Mouse (Mus musculus) liver, embryonic 16.5 days (tissue): ENCODE measurements around the gene Kif6. TPM values are rescaled to one million over a fixed set of nuclear protein-coding genes. Genes with fewer than 3 reads are reported as not detected.

Experiments
- ATAC-seq: fragments of 200-750 bp; cut with Nextera tagmentation; 2 replicates; pipeline ENCODE4 v1.8.0; 2017; ENCODE audit warnings: low read depth, mild to moderate bottlenecking, moderate number of reproducible peaks, moderate library complexity
- H3K27ac ChIP-seq: fragments of 300-500 bp; sonication (generic); 2 replicates; pipeline ENCODE4 v1.5.1; 2014; ENCODE audit warnings: mild to moderate bottlenecking, low read length
- H3K27me3 ChIP-seq: fragments of 300-500 bp; sonication (generic); 2 replicates; pipeline ENCODE4 v1.6.1; 2014; ENCODE audit warnings: low read depth, low read length, mixed read lengths; ENCODE audit not compliant: control insufficient read depth, insufficient read depth
- H3K36me3 ChIP-seq: fragments of 300-500 bp; sonication (generic); 2 replicates; pipeline ENCODE4 v1.6.1; 2014; ENCODE audit warnings: mild to moderate bottlenecking; ENCODE audit not compliant: control insufficient read depth, insufficient read depth
- H3K4me1 ChIP-seq: fragments of 300-500 bp; sonication (generic); 2 replicates; pipeline ENCODE4 v1.6.1; 2014; ENCODE audit warnings: low read depth, low read length, mixed read lengths; ENCODE audit not compliant: control insufficient read depth
- H3K4me2 ChIP-seq: fragments of 300-500 bp; sonication (generic); 2 replicates; pipeline ENCODE4 v1.6.1; 2014; ENCODE audit warnings: low read depth, low read length, mixed read lengths
- H3K4me3 ChIP-seq: fragments of 300-500 bp; sonication (generic); 2 replicates; pipeline ENCODE4 v1.5.1; 2014; ENCODE audit warnings: low read depth, mild to moderate bottlenecking, low read length
- H3K9ac ChIP-seq: fragments of 300-500 bp; sonication (generic); 2 replicates; pipeline ENCODE4 v1.6.1; 2014; ENCODE audit warnings: low read depth, low read length
- H3K9me3 ChIP-seq: fragments of 300-500 bp; sonication (generic); replicated peaks from 2 replicates; pipeline ENCODE4 v1.6.1; 2016; ENCODE audit warnings: low read length; ENCODE audit not compliant: control insufficient read depth
- WGBS: fragments of 180-500 bp; shearing (Covaris S2); extraction: QIAGEN DNeasy Blood & Tissue Kit; methylation state at CpG from one replicate; pipeline ENCODE4 v1.1.7; 2014; ENCODE audit not compliant: insufficient replicate concordance; 5-methylcytosine and 5-hydroxymethylcytosine counted together
- polyA plus RNA-seq: library from polyadenylated mRNA; unstranded; fragments of >200 nt; fragmentation: Nextera tagmentation; extraction: Ambion mirVana; gene quantifications from 2 replicates; pipeline ENCODE4 v1.2.1, GENCODE M21; 2015

Kif6 gene
- polyA plus RNA-seq, 1 experiment from 2014 or later = 0.11 TPM

DNA sequence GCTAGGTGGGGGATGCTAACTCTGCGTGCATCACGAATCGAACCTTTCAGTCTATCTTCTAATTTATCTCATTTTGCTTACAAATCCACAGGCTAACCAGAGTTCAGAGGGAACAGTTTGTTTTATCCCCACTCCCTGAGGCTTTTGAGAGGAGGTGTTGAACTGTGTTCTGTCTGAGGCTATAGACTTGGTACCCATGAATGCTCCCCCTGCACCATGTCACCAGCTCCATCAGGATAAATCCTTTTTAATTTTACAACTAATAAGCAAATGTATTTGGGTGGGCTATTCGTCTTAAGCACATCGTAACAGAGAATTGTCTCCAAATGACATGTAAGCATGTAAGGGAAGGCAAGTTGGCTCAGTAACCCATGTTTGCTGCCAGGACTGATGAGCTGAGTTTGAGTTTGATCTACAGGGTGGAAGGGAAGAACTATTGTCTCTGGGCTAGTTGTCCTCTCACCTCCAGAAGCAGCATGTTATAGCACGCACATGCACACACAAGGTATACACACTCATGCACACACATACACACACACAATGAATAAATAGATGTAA lies 122.4 kb downstream of the Kif6 start:
- Histone ChIP-seq H3K36me3 (no peaks in the 10 kb centered on the region), H3K27ac (no peak overlapping the region), H3K4me3 (no peak overlapping the region), H3K4me1 (no peaks in the 10 kb centered on the region), H3K4me2 (no peak overlapping the region), H3K9ac (no peak overlapping the region), H3K9me3 (peaks cover 2% of the 10 kb centered on the region; the same call in 1 of the 2 replicates), H3K27me3 (no peaks in the 10 kb centered on the region)
- 78% methylated on average over 6 of the region's 6 CpGs for WGBS
- ATAC-seq = no peak

DNA sequence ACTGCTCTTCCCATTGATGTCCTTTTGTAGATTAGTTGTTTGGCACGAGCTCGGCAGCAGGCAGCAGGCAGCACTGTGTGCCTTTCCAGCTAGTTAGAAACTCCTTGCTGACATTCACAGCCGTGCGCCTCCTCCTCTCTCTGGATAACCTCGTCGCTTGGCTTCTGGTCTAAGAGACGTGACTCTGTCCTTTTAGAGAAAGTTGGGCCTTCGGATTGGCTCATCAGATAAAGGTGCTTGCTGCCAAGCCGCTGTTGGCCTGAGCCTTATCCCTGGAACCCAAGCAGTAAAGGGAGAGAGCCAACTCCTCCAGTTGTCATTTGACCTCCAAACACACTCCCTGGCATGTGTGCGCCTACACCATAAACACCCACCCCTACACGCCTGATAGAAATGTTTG lies 123.4 kb downstream of the Kif6 start:
- H3K36me3 ChIP-seq = no peaks in the 10 kb centered on the region
- peaks cover 2% of the 10 kb centered on the region; the same call in 1 of the 2 replicates for H3K9me3 ChIP-seq
- no peak overlapping the region for H3K4me2 ChIP-seq
- no peak for ATAC-seq
- no peak overlapping the region for H3K27ac ChIP-seq
- WGBS = 62% methylated on average over 11 of the region's 11 CpGs
- no peak overlapping the region for H3K4me3 ChIP-seq
- no peaks in the 10 kb centered on the region for H3K27me3 ChIP-seq
- H3K9ac ChIP-seq = no peak overlapping the region
- H3K4me1 ChIP-seq = no peaks in the 10 kb centered on the region

DNA sequence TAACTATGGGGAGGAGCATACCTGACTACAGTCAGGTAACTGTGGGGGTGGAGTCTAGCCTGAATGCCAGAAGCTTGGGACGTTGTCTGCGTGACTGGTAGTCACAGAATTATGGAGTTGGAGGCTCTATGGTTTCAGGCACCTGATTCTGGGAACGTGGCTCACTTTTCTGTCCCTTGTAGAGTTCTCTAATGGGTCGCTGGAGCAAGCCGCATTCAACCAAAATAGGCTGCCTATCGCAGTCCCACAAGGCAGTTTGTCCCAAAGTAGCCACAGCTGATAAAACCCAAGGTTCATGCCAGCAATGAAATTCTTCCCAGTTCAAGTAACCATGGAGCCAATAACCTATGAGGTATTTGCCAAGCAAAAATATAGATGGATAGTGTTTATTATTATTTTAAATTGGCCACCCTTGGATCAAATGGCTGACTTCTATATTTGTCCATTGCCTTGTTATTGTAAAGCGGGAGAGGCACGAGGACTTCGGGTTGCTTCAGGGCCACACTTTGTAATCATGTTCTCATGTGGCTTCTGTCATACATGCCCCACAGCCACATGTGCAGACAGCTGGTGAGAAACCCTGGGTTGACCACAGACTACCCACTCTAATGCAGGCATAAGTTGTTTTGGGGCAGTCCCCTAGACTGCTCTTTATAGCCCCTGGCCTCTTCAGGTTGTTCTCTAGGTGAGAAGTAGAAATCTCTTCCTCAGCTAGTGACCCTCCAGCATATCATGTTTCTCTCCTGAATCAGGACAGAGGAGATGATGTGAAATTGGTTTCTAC lies 125.2 kb downstream of the Kif6 start:
- no peak overlapping the region for H3K4me2 ChIP-seq
- no peaks in the 10 kb centered on the region for H3K4me1 ChIP-seq
- no peak overlapping the region for H3K9ac ChIP-seq
- H3K9me3 ChIP-seq = peaks cover 2% of the 10 kb centered on the region; the same call in 1 of the 2 replicates
- 73% methylated on average over 9 of the region's 9 CpGs for WGBS
- ATAC-seq = no peak
- no peak overlapping the region for H3K4me3 ChIP-seq
- H3K27ac ChIP-seq = no peak overlapping the region
- no peaks in the 10 kb centered on the region for H3K36me3 ChIP-seq
- no peaks in the 10 kb centered on the region for H3K27me3 ChIP-seq

DNA sequence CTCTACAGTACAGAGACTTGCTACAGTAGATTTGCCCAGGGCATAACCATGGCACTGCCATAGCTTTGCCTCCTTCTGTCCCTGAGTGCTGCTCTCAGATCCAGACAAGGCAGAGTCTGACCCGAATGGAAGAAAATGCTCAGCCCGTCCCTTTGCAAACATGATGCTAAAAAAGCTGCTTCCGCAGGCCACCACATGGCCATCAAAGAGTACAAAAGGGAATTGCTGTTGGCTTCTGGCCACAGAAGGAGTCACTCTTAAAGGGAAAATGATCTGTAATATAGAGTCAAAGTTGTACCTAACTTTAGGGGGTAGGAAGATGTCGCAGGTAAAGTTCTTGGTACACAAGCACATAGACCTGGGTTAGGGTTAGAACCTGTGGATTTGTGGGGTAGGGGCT lies 126.2 kb downstream of the Kif6 start:
- peaks cover 2% of the 10 kb centered on the region; the same call in 1 of the 2 replicates for H3K9me3 ChIP-seq
- no peaks in the 10 kb centered on the region for H3K27me3 ChIP-seq
- no peaks in the 10 kb centered on the region for H3K4me1 ChIP-seq
- H3K4me3 ChIP-seq = no peak overlapping the region
- ATAC-seq = no peak
- H3K4me2 ChIP-seq = no peak overlapping the region
- H3K27ac ChIP-seq = no peak overlapping the region
- WGBS = 68% methylated on average over 4 of the region's 4 CpGs
- H3K9ac ChIP-seq = no peak overlapping the region
- no peaks in the 10 kb centered on the region for H3K36me3 ChIP-seq

DNA sequence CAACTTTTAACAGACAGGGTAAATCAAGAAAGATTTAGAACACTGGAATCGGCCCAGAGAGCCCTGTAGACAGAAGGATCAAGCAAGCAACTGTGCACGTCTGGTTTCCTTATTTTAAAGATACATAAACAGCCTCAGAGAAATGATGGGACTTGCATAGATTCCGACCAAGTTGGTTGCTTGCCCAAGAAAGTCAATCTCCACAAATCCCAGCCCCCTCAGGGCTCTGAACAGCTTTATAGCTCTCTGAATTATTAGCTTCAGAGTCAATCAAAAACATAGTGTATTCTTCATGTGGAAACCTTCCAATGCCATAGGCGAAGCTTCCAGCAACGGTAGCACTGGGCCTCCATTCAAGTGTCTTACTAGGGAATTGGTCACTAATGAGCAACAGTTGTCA lies 127.0 kb downstream of the Kif6 start:
- ATAC-seq = no peak
- Histone ChIP-seq H3K4me2 (no peak overlapping the region), H3K4me1 (no peaks in the 10 kb centered on the region), H3K27me3 (no peaks in the 10 kb centered on the region), H3K27ac (no peak overlapping the region), H3K9me3 (no peaks in the 10 kb centered on the region), H3K36me3 (no peaks in the 10 kb centered on the region), H3K4me3 (no peak overlapping the region), H3K9ac (no peak overlapping the region)
- WGBS = 60% methylated on average over 5 of the region's 5 CpGs

DNA sequence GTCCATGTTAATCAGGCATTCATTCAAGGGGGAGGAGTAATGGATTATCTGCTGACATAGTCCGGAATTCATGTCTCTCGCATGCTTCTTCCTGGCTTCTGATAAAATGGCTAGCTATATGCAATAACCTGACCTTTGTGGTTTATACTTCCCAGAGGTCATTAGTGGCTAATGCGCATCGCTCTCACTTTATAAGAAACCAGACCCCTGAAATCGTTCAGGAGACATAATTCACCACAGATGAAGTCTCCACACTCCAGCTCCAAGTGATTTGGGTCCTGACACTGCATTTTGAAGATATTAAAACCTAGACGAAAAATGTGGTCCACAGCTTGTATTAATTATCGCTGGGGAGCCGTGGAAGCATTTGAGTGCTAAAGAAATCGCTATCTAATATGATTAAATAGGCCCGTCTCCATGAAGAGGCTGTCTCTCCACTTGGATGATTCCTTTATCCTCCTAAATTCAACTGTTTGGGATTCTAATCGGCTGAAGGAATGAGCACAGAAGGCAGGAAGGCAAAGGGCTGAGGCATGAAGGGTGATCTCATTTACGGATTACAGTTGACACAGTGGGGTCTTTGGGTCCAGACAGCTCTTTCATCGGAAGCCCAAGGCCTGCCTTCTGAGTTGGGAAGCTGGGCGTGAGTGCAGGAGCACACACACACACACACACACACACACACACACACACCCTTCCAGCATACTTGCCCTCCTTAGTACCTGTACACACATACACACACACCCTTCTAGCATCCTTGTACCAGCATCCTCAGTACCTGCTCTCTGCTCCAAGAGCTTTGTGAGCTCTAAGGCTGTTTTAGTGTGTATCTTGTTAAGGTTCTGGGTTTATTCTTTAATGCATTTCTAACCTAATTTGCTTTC lies 128.9 kb downstream of the Kif6 start:
- H3K9me3 ChIP-seq = no peaks in the 10 kb centered on the region
- no peak overlapping the region for H3K9ac ChIP-seq
- 70% methylated on average over 14 of the region's 14 CpGs for WGBS
- H3K4me3 ChIP-seq = no peak overlapping the region
- no peaks in the 10 kb centered on the region for H3K27me3 ChIP-seq
- no peak for ATAC-seq
- no peaks in the 10 kb centered on the region for H3K4me1 ChIP-seq
- H3K4me2 ChIP-seq = no peak overlapping the region
- no peaks in the 10 kb centered on the region for H3K36me3 ChIP-seq
- H3K27ac ChIP-seq = no peak overlapping the region

DNA sequence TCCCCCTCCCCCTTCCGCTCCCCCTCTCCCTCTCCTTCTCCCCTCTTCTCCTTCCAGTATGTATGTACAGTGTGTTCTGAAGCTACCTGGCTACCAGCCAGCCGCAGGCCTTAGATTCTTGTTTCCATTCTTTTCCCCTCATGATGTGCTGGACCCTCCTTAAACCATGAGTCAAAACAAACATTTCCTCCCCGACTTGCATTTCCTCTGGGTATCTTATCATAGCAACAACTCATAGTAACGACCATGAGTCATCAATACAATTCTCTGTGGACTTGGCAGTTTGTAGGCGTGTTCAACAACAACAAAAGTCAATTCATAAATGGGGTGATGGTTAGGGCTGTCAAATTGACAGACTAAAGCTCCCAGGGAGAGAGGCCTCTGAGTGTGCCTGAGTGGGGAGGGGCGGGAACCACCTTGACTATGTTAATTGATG lies 136.0 kb downstream of the Kif6 start:
- 37% methylated on average over 6 of the region's 6 CpGs for WGBS
- ATAC-seq = no peak

DNA sequence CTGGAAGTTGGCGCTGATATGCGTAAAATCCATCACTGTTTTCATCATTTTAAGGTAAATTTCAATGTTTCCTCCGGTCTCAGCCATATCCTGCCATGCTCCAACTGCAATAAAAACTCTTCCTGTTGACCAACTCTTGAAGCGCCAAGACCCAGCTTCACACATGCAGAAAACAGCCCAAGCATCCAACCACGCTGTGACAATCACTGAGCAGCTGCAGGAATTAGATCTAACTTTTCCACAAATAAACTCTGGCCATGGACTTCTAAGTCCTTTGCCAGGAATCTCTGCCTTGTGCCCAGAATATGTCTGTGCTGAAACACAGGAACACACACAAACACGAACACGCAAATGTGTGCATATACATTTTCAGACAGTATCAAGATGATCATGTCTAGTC lies 138.9 kb downstream of the Kif6 start:
- H3K4me2 ChIP-seq = no peak overlapping the region
- WGBS = 72% methylated on average over 7 of the region's 7 CpGs
- no peak overlapping the region for H3K4me3 ChIP-seq
- no peak for ATAC-seq
- no peak overlapping the region for H3K27ac ChIP-seq
- H3K4me1 ChIP-seq = no peaks in the 10 kb centered on the region
- H3K27me3 ChIP-seq = no peaks in the 10 kb centered on the region
- H3K9ac ChIP-seq = no peak overlapping the region
- H3K9me3 ChIP-seq = no peaks in the 10 kb centered on the region
- H3K36me3 ChIP-seq = no peaks in the 10 kb centered on the region

More for the DNA sequence above, 136.0 kb downstream of the Kif6 start:
- no peaks in the 10 kb centered on the region for H3K36me3 ChIP-seq
- H3K4me3 ChIP-seq = no peak overlapping the region
- no peak overlapping the region for H3K27ac ChIP-seq
- no peaks in the 10 kb centered on the region for H3K4me1 ChIP-seq
- H3K9me3 ChIP-seq = no peaks in the 10 kb centered on the region
- H3K27me3 ChIP-seq = no peaks in the 10 kb centered on the region
- no peak overlapping the region for H3K9ac ChIP-seq
- no peak overlapping the region for H3K4me2 ChIP-seq
